Mouse (Mus musculus) cerebellum, adult 2 months (tissue): ENCODE measurements around the gene Coa6. TPM values are rescaled to one million over a fixed set of nuclear protein-coding genes. Genes with fewer than 3 reads are reported as not detected.
"Not testable (repeated sequence)": the region's sequence is repeated elsewhere in the genome, so short reads cannot be mapped to it uniquely, and the experiment has no call there.

Experiments
- DNase-seq, 2 experiments: peaks; one replicate each; pipeline ENCODE4 v3.0.0; 2021
- H3K27ac ChIP-seq: fragments of 200-500 bp; 2 replicates; pipeline ENCODE4 v1.5.1; 2012; ENCODE audit warnings: low read length, control low read depth, inconsistent platforms; ENCODE audit not compliant: insufficient read depth
- H3K27me3 ChIP-seq: fragments of 200-500 bp; 2 replicates; pipeline ENCODE4 v1.6.1; 2012; ENCODE audit warnings: inconsistent platforms, mild to moderate bottlenecking, low read length, moderate library complexity; ENCODE audit not compliant: control insufficient read depth, insufficient read depth
- H3K4me1 ChIP-seq: fragments of 200-500 bp; 2 replicates; pipeline ENCODE4 v1.6.1; 2011; ENCODE audit warnings: low read length; ENCODE audit not compliant: control insufficient read depth, insufficient read depth
- H3K4me3 ChIP-seq: fragments of 200-500 bp; replicated peaks from 2 replicates; pipeline ENCODE3; 2011; ENCODE audit warnings: mild to moderate bottlenecking, low read depth, low read length, control low read depth; ENCODE audit not compliant: insufficient read depth
- CTCF ChIP-seq: fragments of 200-500 bp; IDR thresholded peaks from 2 replicates; pipeline ENCODE4 v1.5.1; 2011; ENCODE audit warnings: low read depth, mild to moderate bottlenecking, control low read depth, low read length, moderate library complexity, borderline replicate concordance; ENCODE audit not compliant: insufficient read depth
- POLR2A ChIP-seq: fragments of 200-500 bp; IDR thresholded peaks from 2 replicates; pipeline ENCODE4 v1.6.1; 2011; ENCODE audit warnings: low read length, control low read depth, borderline replicate concordance; ENCODE audit not compliant: insufficient read depth
- WGBS: fragments of 180-500 bp; shearing (Covaris S2); methylation state at CpG from one replicate; pipeline ENCODE4 v1.1.7; 2018; 5-methylcytosine and 5-hydroxymethylcytosine counted together
- polyA plus RNA-seq: library from polyadenylated mRNA; depleted of rRNA; stranded (reverse); fragments of >200 nt; gene quantifications from 2 replicates; pipeline ENCODE4 v1.2.3, GENCODE M21; 2012

Coa6 gene
- polyA plus RNA-seq, 1 experiment, result 45.2 TPM

DNA sequence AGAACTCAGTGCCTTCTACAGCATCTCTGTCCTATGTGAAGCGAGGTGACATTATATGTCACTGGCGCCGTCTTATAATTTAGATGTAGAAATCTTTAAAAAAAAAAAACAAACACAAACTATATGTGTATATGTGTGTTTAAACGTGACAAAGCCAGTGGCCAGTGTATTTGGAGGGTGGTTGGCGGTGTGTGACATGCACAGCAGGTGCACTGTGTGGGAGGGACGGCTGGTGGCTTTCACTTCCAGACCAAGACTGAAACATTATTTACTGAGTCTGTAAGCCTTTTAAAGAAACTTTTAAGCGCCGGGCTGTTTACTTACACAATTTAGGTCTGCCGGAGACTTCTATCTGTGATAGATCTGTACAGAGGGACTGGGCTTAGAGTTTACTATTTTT, 26.9 kb upstream of the Coa6 start:
- no peak overlapping the region for H3K27ac ChIP-seq
- WGBS, result 64% methylated on average over 9 of the region's 9 CpGs
- DNase-seq, result no peak
- TF ChIP-seq CTCF (no peak), POLR2A (no peak)
- H3K4me3 ChIP-seq, result no peak overlapping the region
- no peaks in the 10 kb centered on the region for H3K27me3 ChIP-seq
- H3K4me1 ChIP-seq, result peaks cover 19% of the 10 kb centered on the region

DNA sequence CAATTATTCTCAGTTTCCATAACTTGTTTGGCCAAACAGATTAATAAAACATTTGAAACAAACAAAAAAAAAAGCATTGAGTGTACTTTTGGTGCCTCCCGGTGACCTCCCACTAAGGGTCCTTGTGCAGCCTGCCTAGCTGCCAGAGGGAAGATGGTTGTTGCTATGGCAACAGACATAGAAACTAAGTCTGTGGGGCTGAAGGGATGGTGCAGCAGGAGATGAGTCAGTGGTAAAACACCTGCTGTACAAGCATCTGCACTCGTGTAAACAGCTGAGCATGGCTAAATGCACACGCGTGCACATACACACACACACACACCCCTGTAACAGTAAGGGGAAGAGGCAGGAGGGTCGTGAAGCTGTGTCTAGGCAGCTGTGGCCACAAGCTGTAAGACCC, 26.4 kb upstream of the Coa6 start:
- peaks cover 18% of the 10 kb centered on the region for H3K4me1 ChIP-seq
- no peak overlapping the region for H3K4me3 ChIP-seq
- H3K27ac ChIP-seq, result no peak overlapping the region
- no peaks in the 10 kb centered on the region for H3K27me3 ChIP-seq
- WGBS, result 28% methylated on average over 5 of the region's 5 CpGs
- no peak for DNase-seq
- no peak for TF ChIP-seq CTCF

DNA sequence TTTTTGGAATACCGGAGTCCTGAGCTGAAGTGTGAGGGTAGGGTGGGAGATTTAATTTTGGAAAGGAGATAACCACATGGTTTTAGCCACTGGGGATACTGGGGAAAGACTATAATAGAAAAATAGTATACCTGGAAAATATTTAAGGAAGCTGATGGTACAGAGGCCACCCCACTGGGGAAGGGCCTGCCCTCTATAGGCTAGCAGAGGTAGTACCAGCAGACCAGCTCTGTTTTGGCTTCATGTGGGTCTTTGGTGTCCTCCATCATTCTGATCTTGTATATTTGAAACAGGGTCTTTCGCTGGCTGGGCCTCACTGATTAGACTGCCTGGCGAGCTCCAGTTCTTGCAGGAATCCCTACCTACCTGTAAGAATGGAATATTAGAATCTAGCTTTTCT, 24.0 kb upstream of the Coa6 start:
- WGBS, result 85% methylated on average over 3 of the region's 3 CpGs
- TF ChIP-seq CTCF (peak; percentile 81), POLR2A (no peak)
- Histone ChIP-seq H3K4me1 (no peaks in the 10 kb centered on the region), H3K27me3 (no peaks in the 10 kb centered on the region), H3K4me3 (no peak overlapping the region), H3K27ac (no peak overlapping the region)
- peak; percentile 39 to 44 for DNase-seq

- H3K4me3 ChIP-seq, DNase-seq, H3K4me1 ChIP-seq, H3K27me3 ChIP-seq, H3K27ac ChIP-seq: not testable (repeated sequence)
Observed at GRCm38 (mm10) chr8:126404550-126404949, 17.8 kb upstream of the Coa6 start.

GRCm38 (mm10) chr8:126405030-126405429, 17.3 kb upstream of the Coa6 start:
- DNase-seq, result no peak
- Histone ChIP-seq H3K27ac (no peak overlapping the region), H3K4me1 (no peaks in the 10 kb centered on the region), H3K4me3 (no peak overlapping the region), H3K27me3 (no peaks in the 10 kb centered on the region; the same call in 1 of the 2 replicates)
- TF ChIP-seq CTCF (no peak), POLR2A (no peak)
- 80% methylated on average over 4 of the region's 4 CpGs for WGBS

- Histone ChIP-seq H3K4me1 (no peaks in the 10 kb centered on the region; the same call in 1 of the 2 replicates), H3K27me3 (no peaks in the 10 kb centered on the region), H3K27ac (no peak overlapping the region), H3K4me3 (no peak overlapping the region)
- TF ChIP-seq CTCF (no peak), POLR2A (no peak)
- DNase-seq, result no peak
- 80% methylated on average over 3 of the region's 3 CpGs for WGBS
Observed at GRCm38 (mm10) chr8:126420834-126421233, 1.5 kb upstream of the Coa6 start.

DNA sequence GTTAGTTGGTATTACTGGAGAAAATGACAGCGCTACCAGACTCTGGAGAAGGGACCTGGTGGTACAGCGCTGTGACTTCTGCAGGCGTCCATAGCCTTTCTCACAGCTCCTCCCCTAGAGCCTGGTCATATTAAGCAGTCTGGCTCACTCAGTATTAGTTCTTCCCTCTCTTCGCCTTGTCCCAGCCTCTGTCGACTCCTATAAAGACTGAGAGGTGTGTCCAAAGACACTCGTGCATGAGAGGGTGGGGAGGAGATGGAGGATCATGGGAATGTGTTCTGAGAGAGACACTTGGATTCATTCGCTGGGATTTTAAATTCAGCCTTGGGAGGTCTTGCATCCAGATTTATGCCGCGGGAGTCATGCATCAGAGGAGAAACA, 595 bp downstream of the Coa6 start:
- WGBS, result 1% methylated on average over 9 of the region's 9 CpGs

GRCm38 (mm10) chr8:126424163-126424562, 1.8 kb downstream of the Coa6 start:
- no peak overlapping the region for H3K27ac ChIP-seq
- no peaks in the 10 kb centered on the region; the same call in 1 of the 2 replicates for H3K4me1 ChIP-seq
- no peak for DNase-seq
- H3K27me3 ChIP-seq, result no peaks in the 10 kb centered on the region
- WGBS, result 83% methylated on average over 4 of the region's 4 CpGs
- H3K4me3 ChIP-seq, result no peak overlapping the region
- TF ChIP-seq POLR2A (no peak), CTCF (no peak)

More for the DNA sequence above, 595 bp downstream of the Coa6 start:
- Histone ChIP-seq H3K4me1 (no peaks in the 10 kb centered on the region; the same call in 1 of the 2 replicates), H3K27me3 (no peaks in the 10 kb centered on the region), H3K4me3 (peak overlapping the region; percentile 91), H3K27ac (peak overlapping the region; percentile 73)
- DNase-seq, result no peak
- no peak for TF ChIP-seq CTCF

DNA sequence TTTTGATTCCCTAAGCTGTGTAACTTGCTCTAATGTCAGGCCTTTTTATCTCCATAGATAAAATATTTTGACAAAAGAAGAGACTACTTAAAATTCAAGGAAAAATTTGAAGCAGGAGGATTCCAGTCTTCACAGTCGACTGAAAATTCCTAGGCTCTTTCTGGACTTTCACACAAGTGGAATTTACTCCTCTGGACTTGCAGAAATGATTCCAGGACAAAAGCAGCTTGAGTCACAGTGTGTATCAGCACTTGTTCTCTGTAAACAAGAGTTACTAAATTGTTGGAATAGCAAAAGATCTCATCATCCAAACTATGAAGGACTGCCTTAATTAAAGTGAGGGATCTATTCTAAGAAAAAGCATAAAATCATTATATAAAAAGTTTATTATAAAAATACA, 2.6 kb downstream of the Coa6 start:
- Histone ChIP-seq H3K27ac (no peak overlapping the region), H3K27me3 (no peaks in the 10 kb centered on the region), H3K4me3 (no peak overlapping the region), H3K4me1 (no peaks in the 10 kb centered on the region; the same call in 1 of the 2 replicates)
- TF ChIP-seq CTCF, result no peak
- no peak for TF ChIP-seq POLR2A
- WGBS, result 77% methylated on average over 1 of the region's 1 CpGs
- DNase-seq, result no peak
